27 mouse cellular contexts compared by ENCODE assay signal in genomic region chr1:140765906-140766305, GRCm38 (mm10).
"Had no signal": no experiment of that assay in that cellular context is flagged by ENCODE, and none has a peak within 500 bp of the region (broad histone marks: within the 10 kb centered on the region; RNA-seq: fewer than 3 reads in every experiment).

No protein-coding gene starts in this region.

- DNase-seq: left cerebral cortex, postnatal 4 days; liver; liver, embryonic 13.5 days; liver, postnatal 0 days; lung, adult 18-20 months; lung, adult 2 months; lung, embryonic 14.5 days; lung, postnatal 10 days; lung, postnatal 14 days; lung, postnatal 36 days; lung, postnatal 4 days; midbrain, embryonic 14.5 days had no signal

- H3K9ac ChIP-seq: limb, embryonic 12.5 days; limb, embryonic 13.5 days; limb, embryonic 15.5 days; liver, embryonic 12.5 days; liver, embryonic 13.5 days; liver, embryonic 14.5 days; liver, embryonic 15.5 days; liver, postnatal 0 days; lung, embryonic 14.5 days; lung, embryonic 15.5 days; midbrain, embryonic 12.5 days; midbrain, embryonic 13.5 days; midbrain, embryonic 15.5 days had no signal

- H3K4me3 ChIP-seq: limb, embryonic 10.5 days; limb, embryonic 12.5 days; limb, embryonic 13.5 days; limb, embryonic 15.5 days; liver, embryonic 12.5 days; liver, embryonic 13.5 days; liver, embryonic 15.5 days; lung, embryonic 15.5 days; megakaryocyte, embryonic 14.5 days; midbrain, embryonic 10.5 days; midbrain, embryonic 12.5 days; midbrain, embryonic 13.5 days; midbrain, embryonic 15.5 days; myocyte had no signal

- H3K36me3 ChIP-seq: limb, embryonic 10.5 days; limb, embryonic 12.5 days; limb, embryonic 13.5 days; limb, embryonic 15.5 days; liver, embryonic 12.5 days; liver, embryonic 13.5 days; liver, embryonic 15.5 days; lung, embryonic 15.5 days; midbrain, embryonic 10.5 days; midbrain, embryonic 12.5 days; midbrain, embryonic 13.5 days; midbrain, embryonic 15.5 days had no signal

- H3K4me1 ChIP-seq: limb, embryonic 10.5 days; limb, embryonic 12.5 days; limb, embryonic 13.5 days; limb, embryonic 15.5 days; liver, embryonic 12.5 days; liver, embryonic 13.5 days; liver, embryonic 15.5 days; lung, embryonic 15.5 days; megakaryocyte, embryonic 14.5 days; midbrain, embryonic 10.5 days; midbrain, embryonic 12.5 days; midbrain, embryonic 13.5 days; midbrain, embryonic 15.5 days had no signal

- H3K27ac ChIP-seq: limb, embryonic 10.5 days; limb, embryonic 12.5 days; limb, embryonic 13.5 days; limb, embryonic 15.5 days; liver, embryonic 12.5 days; liver, embryonic 13.5 days; liver, embryonic 14.5 days; liver, embryonic 15.5 days; lung, embryonic 15.5 days; macrophage; midbrain, embryonic 10.5 days; midbrain, embryonic 12.5 days; midbrain, embryonic 13.5 days; midbrain, embryonic 15.5 days had no signal

- H3K9me3 ChIP-seq: limb, embryonic 10.5 days; limb, embryonic 12.5 days; limb, embryonic 13.5 days; limb, embryonic 15.5 days; liver, embryonic 12.5 days; liver, embryonic 15.5 days; lung, embryonic 15.5 days; megakaryocyte, embryonic 14.5 days; midbrain, embryonic 10.5 days; midbrain, embryonic 12.5 days; midbrain, embryonic 13.5 days; midbrain, embryonic 15.5 days had no signal

- H3K27me3 ChIP-seq: limb, embryonic 12.5 days; limb, embryonic 13.5 days; limb, embryonic 15.5 days; liver, embryonic 12.5 days; liver, embryonic 13.5 days; liver, embryonic 15.5 days; lung, embryonic 15.5 days; megakaryocyte, embryonic 14.5 days; midbrain, embryonic 12.5 days; midbrain, embryonic 13.5 days; midbrain, embryonic 15.5 days had no signal
